In the genomic region with DNA sequence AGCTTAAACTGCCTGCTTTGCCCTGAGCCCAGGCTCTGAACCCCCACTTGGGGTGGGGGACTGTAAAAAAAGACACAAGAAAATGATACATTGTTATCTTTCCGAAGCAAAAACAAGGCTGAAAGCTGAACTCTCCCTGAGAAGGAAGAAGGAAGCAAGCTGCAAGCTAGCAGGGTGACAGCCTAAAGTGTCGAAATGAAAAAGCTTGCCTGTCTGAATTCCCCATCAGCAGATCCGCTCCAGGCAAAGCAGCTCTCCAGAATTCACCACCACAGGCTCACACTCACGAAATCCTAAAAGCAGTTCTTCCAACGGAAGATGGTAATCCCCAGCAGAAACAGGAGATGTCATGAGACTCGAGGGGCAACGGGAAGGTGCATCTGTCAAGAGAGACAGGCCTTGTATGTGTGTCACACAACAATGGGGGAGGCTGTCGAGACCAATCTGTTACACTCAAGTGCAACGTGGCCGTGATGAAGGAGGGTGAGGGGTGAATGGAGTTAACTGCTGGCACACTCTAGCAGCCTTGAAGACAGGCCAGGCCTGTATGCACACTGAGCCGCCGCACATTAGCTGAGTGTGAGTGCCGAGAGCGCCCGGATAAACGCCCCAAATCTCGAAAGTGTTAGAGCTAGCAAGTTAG, we compare ENCODE assay signal across 10 mouse cellular contexts.
A peak's percentile ranks its signal among the peaks of the same experiment; 100 is the strongest.
DNase-seq lines count a peak whose midpoint lies in the region; ATAC-seq lines count a peak whose summit lies in the region.
"Had no signal": no experiment of that assay in that cellular context is flagged by ENCODE, and none has a peak within 500 bp of the region (broad histone marks: within the 10 kb centered on the region; RNA-seq: fewer than 3 reads in every experiment).

No protein-coding gene starts in this region.

- H3K27me3 ChIP-seq in forebrain, embryonic 10.5 days (ENCODE audit: poor library complexity, severe bottlenecking) = peaks cover 9% of the 10 kb centered on the region
- H3K27me3 ChIP-seq in hindbrain, embryonic 15.5 days = no peaks in the 10 kb centered on the region

- no peak overlapping the region for H3K4me3 ChIP-seq in forebrain, embryonic 10.5 days
- no peak overlapping the region for H3K4me3 ChIP-seq in hindbrain, embryonic 15.5 days

- peak; percentile 60 for DNase-seq in left cerebral cortex, postnatal 4 days
- no peak for DNase-seq in left cerebral cortex, postnatal 14 days (ENCODE audit: low spot score in 2 of 2)
- no peak for DNase-seq in forebrain, embryonic 10.5 days (ENCODE audit: extremely low spot score, low spot score)
- peak; percentile 92 for DNase-seq in retina, postnatal 1 day
- DNase-seq in adrenal gland, adult 2 months = no peak
- no peak for DNase-seq in cerebellum, adult 11-12 months
- DNase-seq: cerebellum, postnatal 25 days; kidney, adult 8-10 months; right cerebral cortex, adult 18-20 months had no signal

- H3K4me1 ChIP-seq in forebrain, embryonic 10.5 days = peaks cover 26% of the 10 kb centered on the region
- H3K4me1 ChIP-seq in hindbrain, embryonic 15.5 days (replicated peaks) = peaks cover 17% of the 10 kb centered on the region

- H3K4me2 ChIP-seq in hindbrain, embryonic 15.5 days = no peak overlapping the region

- 82% methylated on average over 17 of the region's 17 CpGs for WGBS in forebrain, embryonic 10.5 days
- WGBS in hindbrain, embryonic 15.5 days = 33% methylated on average over 17 of the region's 17 CpGs

- peak overlapping the region; percentile 60 for H3K27ac ChIP-seq in forebrain, embryonic 10.5 days
- H3K27ac ChIP-seq in hindbrain, embryonic 15.5 days (replicated peaks) = peak overlapping the region; percentile 55

- 0 out of 2 replicates have a peak, but pooled peaks cover 4% of the 10 kb centered on the region for H3K9me3 ChIP-seq in forebrain, embryonic 10.5 days
- H3K9me3 ChIP-seq in hindbrain, embryonic 15.5 days = no peaks in the 10 kb centered on the region

- no peak overlapping the region for H3K9ac ChIP-seq in hindbrain, embryonic 15.5 days

- intact Hi-C loops in left cerebral cortex, postnatal 4 days (cut with DNase I) = no loop called here
- intact Hi-C loops in left cerebral cortex, postnatal 14 days (cut with DNase I) = no loop called here

- no peak for ATAC-seq in hindbrain, embryonic 15.5 days (ENCODE audit: low FRiP score, low read depth)

- H3K36me3 ChIP-seq in forebrain, embryonic 10.5 days (replicated peaks) = no peaks in the 10 kb centered on the region
- H3K36me3 ChIP-seq in hindbrain, embryonic 15.5 days = no peaks in the 10 kb centered on the region

Comparison
In these comparisons a context has a peak if more than half of its experiments do, and no peak if none do; other contexts are left out.
1. DNase-seq: peak in left cerebral cortex, postnatal 4 days (single experiment) and retina, postnatal 1 day (single experiment); none in left cerebral cortex, postnatal 14 days (0 of 2), forebrain, embryonic 10.5 days (single experiment), adrenal gland, adult 2 months (single experiment) and cerebellum, adult 11-12 months (single experiment).